Mouse (Mus musculus) myocyte (in vitro differentiated cells): ENCODE measurements around the gene H2-Q10.
"Not testable (repeated sequence)": the region's sequence is repeated elsewhere in the genome, so short reads cannot be mapped to it uniquely, and the experiment has no call there.

Experiments used
- E2F4 ChIP-seq: IDR thresholded peaks from one replicate; pipeline ENCODE4 v1.6.1; 2011; ENCODE audit warnings: mild to moderate bottlenecking, control low read depth, moderate library complexity; ENCODE audit not compliant: insufficient read depth
- MAX ChIP-seq: IDR thresholded peaks from one replicate; pipeline ENCODE4 v1.6.1; 2011; ENCODE audit warnings: low read depth, mild to moderate bottlenecking, control low read depth
- MYOD1 ChIP-seq, 3 experiments: IDR thresholded peaks; one replicate each; pipeline ENCODE4 v1.6.1; 2011; ENCODE audit warnings: control low read depth in 2 of 3, low read depth in 2 of 3, mild to moderate bottlenecking in 2 of 3, moderate library complexity in 1 of 3; ENCODE audit not compliant: insufficient read length in 2 of 3, control insufficient read depth in 1 of 3
- MYOG ChIP-seq, 3 experiments: IDR thresholded peaks; one replicate each; pipeline ENCODE4 v1.6.1; 2011; ENCODE audit warnings: control low read depth in 2 of 3, low read depth in 2 of 3, mild to moderate bottlenecking in 2 of 3; ENCODE audit not compliant: insufficient read length in 2 of 3, control insufficient read depth in 1 of 3, insufficient read depth in 1 of 3
- POLR2A ChIP-seq: IDR thresholded peaks from one replicate; pipeline ENCODE4 v1.6.1; 2011; ENCODE audit warnings: low read depth, mild to moderate bottlenecking, control low read depth, moderate library complexity; ENCODE audit not compliant: insufficient read length
- POLR2AphosphoS2 ChIP-seq: IDR thresholded peaks from one replicate; pipeline ENCODE4 v1.6.1; 2011; ENCODE audit warnings: low read depth, control low read depth; ENCODE audit not compliant: insufficient read length
- TCF12 ChIP-seq: IDR thresholded peaks from one replicate; pipeline ENCODE4 v1.6.1; 2011; ENCODE audit warnings: mild to moderate bottlenecking, control low read depth; ENCODE audit not compliant: poor library complexity, insufficient read depth, severe bottlenecking

DNA sequence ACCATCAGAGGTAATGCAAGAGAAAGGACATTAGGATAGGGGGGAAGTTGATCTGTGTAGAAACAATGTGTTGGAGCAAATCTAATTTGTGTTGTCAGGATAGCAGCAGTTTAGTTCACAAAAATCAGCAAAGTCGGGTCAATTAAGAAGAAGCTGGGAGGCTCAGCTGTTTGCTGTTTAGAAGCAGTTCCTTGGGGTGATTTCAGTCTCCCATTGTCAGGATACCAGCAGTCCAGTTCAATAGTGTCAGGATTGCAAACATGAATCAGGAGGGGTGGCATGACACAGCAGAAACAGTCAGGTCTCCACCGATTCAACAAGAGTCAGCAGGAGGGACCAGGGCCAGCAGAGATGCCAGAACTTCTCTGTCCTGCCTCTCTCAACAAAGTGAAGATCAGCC is 25.4 kb upstream of the H2-Q10 start:
- not testable (repeated sequence) for TF ChIP-seq POLR2A; E2F4; MAX; TCF12; MYOD1 (IDR thresholded peaks at IDR 0.05; ENCODE audit: control insufficient read depth in 1 of 3, insufficient read length in 2 of 3, low read depth in 2 of 3); POLR2AphosphoS2; MYOG (IDR thresholded peaks at IDR 0.05; ENCODE audit: control insufficient read depth in 1 of 3, insufficient read depth in 1 of 3, insufficient read length in 2 of 3, low read depth in 2 of 3)
